Mouse (Mus musculus) kidney, adult 2 months (tissue): ENCODE measurements at regions not wholly inside any gene's neighbourhood (a gene's known extent, or its start where the extent isn't known, plus 50 kb on each side); places are given as distances from the start of the nearest gene placed in this dataset.

Experiments used
- DNase-seq: peaks from one replicate; pipeline ENCODE4 v3.0.0; 2021
- H3K27ac ChIP-seq: fragments of 200-500 bp; 2 replicates; pipeline ENCODE4 v1.5.1; 2012; ENCODE audit warnings: low read depth, low read length, control low read depth, inconsistent platforms; ENCODE audit not compliant: insufficient read depth
- H3K27me3 ChIP-seq: fragments of 200-500 bp; replicated peaks from 2 replicates; pipeline ENCODE4 v1.6.1; 2012; ENCODE audit warnings: mild to moderate bottlenecking, moderate library complexity, low read length, inconsistent platforms; ENCODE audit not compliant: control insufficient read depth, insufficient read depth
- H3K36me3 ChIP-seq: fragments of 200-500 bp; 2 replicates; pipeline ENCODE4 v1.6.1; 2012; ENCODE audit warnings: mild to moderate bottlenecking, moderate library complexity, low read length, inconsistent platforms; ENCODE audit not compliant: control insufficient read depth, insufficient read depth
- H3K4me1 ChIP-seq: fragments of 200-500 bp; 2 replicates; pipeline ENCODE4 v1.6.1; 2011; ENCODE audit warnings: low read length; ENCODE audit not compliant: control insufficient read depth, insufficient read depth
- H3K4me3 ChIP-seq: fragments of 200-500 bp; 2 replicates; pipeline ENCODE4 v1.5.1; 2011; ENCODE audit warnings: mild to moderate bottlenecking, low read depth, low read length, control low read depth; ENCODE audit not compliant: insufficient read depth
- CTCF ChIP-seq: fragments of 200-500 bp; conservative IDR thresholded peaks from 2 replicates; pipeline ENCODE4 v1.5.1; 2011; ENCODE audit warnings: low read depth, mild to moderate bottlenecking, control low read depth, low read length, moderate library complexity, mixed read lengths; ENCODE audit not compliant: insufficient read depth, insufficient read length
- POLR2A ChIP-seq: fragments of 200-500 bp; IDR thresholded peaks from one replicate; pipeline ENCODE4 v1.6.1; 2011; ENCODE audit warnings: low read depth, low read length, control low read depth
- WGBS: fragments of 180-500 bp; shearing (Covaris S2); methylation state at CpG from one replicate; pipeline ENCODE4 v1.1.7; 2018; 5-methylcytosine and 5-hydroxymethylcytosine counted together

DNA sequence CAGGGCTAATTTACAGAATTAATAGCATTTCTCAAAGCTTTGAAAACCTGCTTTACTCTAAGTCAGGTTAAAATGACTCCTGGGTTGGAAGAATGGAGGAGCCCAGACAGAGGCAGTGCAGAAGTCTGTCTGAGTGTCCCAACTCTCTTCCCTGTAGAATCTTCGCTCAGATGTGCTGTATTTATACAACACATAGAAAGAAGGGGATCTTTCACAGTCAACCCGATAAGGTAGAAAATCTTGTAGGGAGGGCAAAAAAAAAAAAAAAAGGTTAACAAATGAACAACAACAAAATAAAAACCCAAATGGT, 134.8 kb upstream of the Ralgapa2 start:
- Histone ChIP-seq H3K4me1 (no peaks in the 10 kb centered on the region), H3K4me3 (no peak overlapping the region), H3K27ac (no peak overlapping the region), H3K27me3 (0 out of 2 replicates have a peak, but pooled peaks cover 1% of the 10 kb centered on the region), H3K36me3 (no peaks in the 10 kb centered on the region)
- 41% methylated on average over 2 of the region's 2 CpGs for WGBS
- TF ChIP-seq POLR2A, result no peak
- TF ChIP-seq CTCF, result no peak
- no peak for DNase-seq

DNA sequence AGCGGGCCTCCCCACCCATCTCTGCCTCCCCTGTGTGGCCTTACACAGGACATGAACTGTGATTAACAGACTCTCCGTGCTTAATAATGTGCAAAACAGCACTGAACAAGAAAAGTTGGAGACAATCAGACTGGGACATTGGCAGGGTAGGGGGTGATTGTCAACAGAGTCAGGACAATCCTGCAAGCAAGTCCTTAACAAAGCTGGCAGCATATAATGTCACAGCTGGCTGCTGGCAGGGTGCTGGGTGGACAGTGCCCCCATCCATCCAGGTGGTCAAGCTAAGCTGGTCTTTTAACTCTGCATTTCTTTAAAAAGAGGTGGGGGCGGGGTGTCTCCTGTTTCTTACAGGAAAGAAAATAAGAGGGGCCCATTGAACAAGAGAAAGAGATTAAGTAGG, 149.2 kb upstream of the Ralgapa2 start:
- Histone ChIP-seq H3K4me3 (no peak overlapping the region), H3K27me3 (no peaks in the 10 kb centered on the region), H3K4me1 (no peaks in the 10 kb centered on the region), H3K27ac (no peak overlapping the region), H3K36me3 (no peaks in the 10 kb centered on the region)
- 69% methylated on average over 3 of the region's 3 CpGs for WGBS
- TF ChIP-seq CTCF (no peak), POLR2A (no peak)
- no peak for DNase-seq

DNA sequence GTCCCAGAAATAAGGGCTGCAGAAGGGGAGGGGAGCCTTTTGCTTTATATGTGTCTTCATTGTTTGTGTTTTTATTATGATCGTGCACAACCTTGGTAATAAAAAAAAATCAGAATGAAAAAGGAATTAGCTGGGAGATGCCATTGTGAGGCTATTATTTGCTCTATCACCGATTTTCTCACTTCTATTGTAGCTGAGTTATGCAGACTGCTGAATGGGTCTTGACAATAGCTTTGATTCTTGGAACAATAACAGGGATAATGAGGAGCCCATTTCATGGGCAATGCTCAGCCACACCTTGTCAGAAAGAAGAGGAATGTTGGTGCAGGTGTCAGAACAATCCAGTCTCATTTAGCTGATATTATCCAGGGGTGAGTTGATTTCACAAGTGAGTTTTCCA, 160.6 kb upstream of the Ralgapa2 start:
- no peak for DNase-seq
- Histone ChIP-seq H3K4me1 (no peaks in the 10 kb centered on the region), H3K27me3 (no peaks in the 10 kb centered on the region), H3K27ac (no peak overlapping the region), H3K4me3 (no peak overlapping the region), H3K36me3 (no peaks in the 10 kb centered on the region)
- WGBS, result 66% methylated on average over 2 of the region's 2 CpGs
- TF ChIP-seq CTCF (no peak), POLR2A (no peak)

DNA sequence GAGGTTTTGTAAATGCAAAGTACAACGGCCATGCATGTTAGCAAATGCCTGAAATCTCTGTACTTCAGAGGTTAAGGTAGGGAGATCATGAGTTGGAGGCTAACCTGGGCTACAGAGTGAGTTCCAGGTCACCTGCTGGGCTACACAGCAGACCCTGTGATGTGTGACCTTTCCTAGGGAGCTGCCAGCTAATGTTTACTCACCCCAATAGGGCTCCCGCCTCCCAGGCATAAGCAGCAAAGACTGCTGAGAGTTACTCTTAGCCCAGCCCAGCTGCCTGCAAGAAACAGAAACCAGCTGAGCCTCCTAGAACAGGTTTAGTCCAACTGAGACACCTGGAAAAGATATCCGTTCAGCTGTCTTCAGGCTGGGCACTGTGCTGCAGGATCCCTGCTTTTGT, 169.8 kb upstream of the Ralgapa2 start:
- Histone ChIP-seq H3K36me3 (no peaks in the 10 kb centered on the region), H3K4me3 (no peak overlapping the region), H3K27me3 (no peaks in the 10 kb centered on the region; the same call in 1 of the 2 replicates), H3K27ac (no peak overlapping the region), H3K4me1 (no peaks in the 10 kb centered on the region)
- 50% methylated on average over 3 of the region's 3 CpGs for WGBS
- no peak for TF ChIP-seq CTCF
- no peak for TF ChIP-seq POLR2A
- no peak for DNase-seq

DNA sequence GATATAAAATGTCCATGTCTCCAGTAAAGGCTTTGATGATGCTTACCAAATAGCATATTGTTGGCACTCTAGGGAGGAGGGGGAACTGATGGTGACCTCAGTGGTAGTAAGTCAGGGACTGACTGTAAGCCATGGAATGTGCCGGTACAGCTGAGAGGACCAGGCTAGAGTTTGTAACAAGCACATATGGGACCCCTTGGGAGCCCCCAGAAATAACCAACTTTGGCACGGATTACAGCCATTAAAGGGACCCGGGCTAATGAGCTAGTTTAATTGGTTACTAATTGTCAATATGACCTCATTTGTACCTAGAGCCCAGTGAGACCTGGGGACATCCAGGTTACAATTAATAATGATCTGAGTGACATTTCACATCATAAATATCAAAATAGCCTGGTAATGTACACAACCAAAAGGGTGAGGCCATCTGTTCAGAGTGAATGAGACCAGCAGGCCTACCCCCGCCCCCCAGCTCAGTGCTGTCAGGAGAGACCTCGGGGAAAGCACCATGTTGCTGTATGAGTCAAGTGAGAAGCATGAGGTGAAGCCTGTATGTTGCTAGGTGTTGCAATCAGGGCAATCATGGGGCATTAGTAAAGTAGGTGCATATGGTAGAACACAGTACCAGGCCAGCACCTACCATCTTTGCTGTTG, 169.7 kb upstream of the Kiz start:
- no peak for TF ChIP-seq CTCF
- no peak for TF ChIP-seq POLR2A
- Histone ChIP-seq H3K4me1 (no peaks in the 10 kb centered on the region), H3K27ac (no peak overlapping the region), H3K4me3 (no peak overlapping the region), H3K27me3 (no peaks in the 10 kb centered on the region), H3K36me3 (no peaks in the 10 kb centered on the region)
- DNase-seq, result no peak
- 53% methylated on average over 5 of the region's 5 CpGs for WGBS

DNA sequence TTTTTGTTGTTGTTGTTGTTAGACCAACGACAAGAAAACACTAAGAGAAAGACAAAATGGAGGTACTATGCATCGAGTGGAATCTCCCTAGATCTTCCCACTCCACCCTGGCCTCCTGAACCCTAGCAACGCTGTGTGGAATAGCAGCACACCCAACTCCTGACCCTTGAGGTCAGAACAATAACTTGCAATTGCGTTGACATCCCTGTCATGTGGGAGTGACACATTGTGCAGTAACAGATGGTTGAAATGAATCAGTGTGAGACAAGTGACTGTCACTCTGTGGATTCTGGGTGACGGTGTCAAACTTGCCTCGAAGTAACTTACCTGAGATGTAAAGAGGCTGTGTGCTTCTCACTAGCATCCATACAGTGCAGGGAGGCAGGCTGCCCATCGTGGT, 167.1 kb upstream of the Kiz start:
- TF ChIP-seq POLR2A (no peak), CTCF (no peak)
- Histone ChIP-seq H3K4me3 (no peak overlapping the region), H3K27me3 (no peaks in the 10 kb centered on the region), H3K4me1 (no peaks in the 10 kb centered on the region), H3K36me3 (no peaks in the 10 kb centered on the region), H3K27ac (no peak overlapping the region)
- DNase-seq, result no peak
- WGBS, result 59% methylated on average over 7 of the region's 7 CpGs

DNA sequence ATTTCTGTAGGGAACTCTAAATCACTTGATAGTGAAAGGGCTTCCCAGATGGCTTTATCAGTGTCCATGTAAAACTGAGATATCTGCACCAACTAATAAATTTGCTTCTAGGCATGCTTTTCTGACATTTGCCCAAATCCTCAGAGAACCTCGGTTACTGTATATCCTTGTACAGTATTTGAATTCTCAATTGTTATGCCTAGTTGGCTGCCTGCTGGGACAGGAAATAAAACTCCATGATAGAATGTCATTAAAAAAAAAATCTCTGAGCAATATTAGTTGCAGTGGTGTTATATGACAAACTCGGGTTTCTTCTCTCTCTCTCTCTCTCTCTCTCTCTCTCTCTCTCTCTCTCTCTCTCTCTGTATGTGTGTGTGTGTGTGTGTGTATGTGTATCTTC, 162.2 kb upstream of the Kiz start:
- WGBS, result 10% methylated on average over 2 of the region's 2 CpGs
- DNase-seq, result no peak

DNA sequence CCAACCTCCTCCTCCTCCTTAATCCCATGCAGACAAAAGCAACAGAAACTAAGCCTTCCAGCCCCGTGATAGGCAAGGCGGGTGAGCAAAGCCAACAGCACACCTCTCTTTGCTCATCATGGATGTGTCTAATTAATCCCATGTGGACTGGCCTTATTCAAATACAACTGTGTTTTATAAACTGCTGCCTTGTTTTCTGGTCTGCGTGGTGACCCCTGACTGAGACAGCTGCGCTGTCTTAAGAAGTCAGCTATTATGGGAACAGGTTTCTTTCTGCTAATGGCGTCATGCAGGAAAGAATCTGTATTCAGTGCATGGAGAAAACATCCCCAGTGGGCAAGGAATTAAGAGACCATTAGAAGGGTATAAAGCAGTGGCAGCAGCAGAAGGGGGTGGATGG, 161.6 kb upstream of the Kiz start:
- no peaks in the 10 kb centered on the region for H3K4me1 ChIP-seq
- WGBS, result 53% methylated on average over 5 of the region's 5 CpGs
- H3K27ac ChIP-seq, result no peak overlapping the region
- no peak for TF ChIP-seq POLR2A
- no peak for TF ChIP-seq CTCF
- H3K36me3 ChIP-seq, result no peaks in the 10 kb centered on the region
- DNase-seq, result no peak
- H3K27me3 ChIP-seq, result no peaks in the 10 kb centered on the region
- no peak overlapping the region for H3K4me3 ChIP-seq

More for the DNA sequence above, 162.2 kb upstream of the Kiz start:
- no peak for TF ChIP-seq POLR2A
- TF ChIP-seq CTCF, result no peak
- H3K4me1 ChIP-seq, result no peaks in the 10 kb centered on the region
- no peaks in the 10 kb centered on the region for H3K27me3 ChIP-seq
- H3K4me3 ChIP-seq, result no peak overlapping the region
- H3K27ac ChIP-seq, result no peak overlapping the region
- H3K36me3 ChIP-seq, result no peaks in the 10 kb centered on the region
